Mouse (Mus musculus): ENCODE results near the gene Znfx1.
"Not testable (repeated sequence)": the region's sequence is repeated elsewhere in the genome, so short reads cannot be mapped to it uniquely, and the experiment has no call there.

Znfx1 gene

DNA sequence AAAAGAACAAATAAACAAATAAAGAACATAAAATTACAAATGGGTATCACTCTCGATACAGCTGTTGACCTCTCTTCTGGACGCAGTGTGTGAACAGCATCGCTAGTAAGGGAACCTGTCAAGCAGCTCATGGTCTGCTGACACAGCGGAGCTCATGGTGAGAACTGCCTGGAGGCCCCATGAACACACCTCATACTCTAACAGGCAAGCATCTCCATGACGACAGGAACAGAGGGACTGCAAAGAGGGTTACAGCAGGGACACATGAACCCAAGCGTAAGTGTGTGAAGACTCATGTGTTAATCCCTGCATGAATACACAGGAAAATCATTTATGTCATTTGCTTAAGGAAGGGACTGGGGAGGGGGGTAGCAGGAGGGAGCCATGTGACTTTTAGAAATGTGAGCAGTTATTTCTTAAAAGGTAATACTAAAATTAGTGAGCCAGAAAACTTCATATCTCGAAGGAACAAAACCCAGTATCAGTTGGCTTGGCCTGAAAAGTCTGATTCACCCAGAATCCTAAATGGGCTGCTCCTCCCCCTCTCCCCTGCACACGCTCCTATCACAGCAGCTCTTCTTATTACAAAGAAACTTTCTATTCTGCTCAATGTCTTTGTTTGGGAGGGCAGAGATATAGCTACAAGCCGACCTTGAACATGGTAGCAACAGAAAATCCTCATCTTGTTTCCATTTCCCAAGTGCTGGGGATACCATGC, 9.5 kb downstream of the Znfx1 start:
- DNase-seq (ENCODE audit: low read depth, low spot score): no peak

- no peak for DNase-seq (ENCODE audit: low read depth, low spot score)
Observed at GRCm38 (mm10) chr2:167048698-167049358, 14.0 kb downstream of the Znfx1 start.

GRCm38 (mm10) chr2:167048223-167048622, 14.6 kb downstream of the Znfx1 start:
- DNase-seq (ENCODE audit: low read depth, low spot score): no peak

DNA sequence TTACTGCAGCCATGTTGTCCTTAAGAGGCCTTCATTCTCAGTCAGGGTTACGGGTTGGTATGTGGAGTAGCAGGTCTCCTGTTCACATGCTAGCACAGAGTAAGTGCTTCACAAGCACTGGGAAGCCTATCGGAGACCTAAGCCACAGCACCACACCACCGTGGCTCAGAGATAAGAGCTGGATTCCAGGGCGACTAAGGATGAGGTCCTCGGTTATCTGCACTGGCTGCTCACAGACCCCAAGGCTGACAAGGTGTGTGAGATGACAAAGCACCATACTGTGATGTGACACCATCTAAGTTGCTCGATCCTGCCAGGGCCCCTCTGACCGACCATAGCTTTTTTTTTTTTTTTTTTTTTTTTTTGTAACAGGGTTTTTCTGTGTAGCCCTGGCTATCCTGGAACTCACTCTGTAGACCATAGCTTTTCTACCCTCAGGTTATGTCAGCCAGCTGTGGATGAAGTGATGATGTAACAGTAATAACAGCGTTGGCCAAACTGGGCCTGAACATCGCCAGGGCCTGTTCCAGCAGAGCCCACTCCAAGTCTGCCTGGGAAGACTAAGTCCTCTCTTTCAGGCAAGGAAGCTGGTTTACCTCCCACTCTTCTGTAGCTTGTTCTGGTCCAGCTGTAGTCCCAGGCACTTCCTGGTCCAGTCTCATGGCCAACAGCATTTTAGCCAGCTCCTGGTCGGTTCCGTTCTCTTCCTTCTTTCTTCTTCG, 19.3 kb downstream of the Znfx1 start:
- DNase-seq (ENCODE audit: low read depth, low spot score): no peak

- no peak for DNase-seq (ENCODE audit: low read depth, low spot score)
Observed at GRCm38 (mm10) chr2:167039386-167039785, 23.4 kb downstream of the Znfx1 start.

DNA sequence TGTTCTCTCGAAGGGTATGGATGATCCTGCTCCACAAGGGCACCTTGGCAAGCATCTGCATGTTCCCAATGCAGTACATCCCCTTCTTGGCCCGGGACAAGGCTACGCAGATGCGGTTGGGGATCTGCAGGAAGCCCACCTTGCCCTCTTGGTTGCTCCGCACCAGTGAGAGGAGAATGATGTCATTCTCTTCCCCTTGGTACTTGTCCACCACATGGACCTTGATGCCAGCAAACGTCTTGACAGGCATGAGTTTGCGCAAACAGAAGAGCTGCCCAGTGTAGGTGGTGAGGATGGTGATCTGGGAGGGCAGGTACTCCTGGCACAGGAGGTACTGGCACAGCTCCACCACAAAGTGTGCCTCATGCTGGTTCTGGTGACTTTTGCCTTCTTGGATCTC, 24.1 kb downstream of the Znfx1 start:
- DNase-seq (ENCODE audit: low read depth, low spot score): no peak

GRCm38 (mm10) chr2:167038297-167038696, 24.5 kb downstream of the Znfx1 start:
- DNase-seq (ENCODE audit: low read depth, low spot score): no peak

GRCm38 (mm10) chr2:167037710-167038109, 25.1 kb downstream of the Znfx1 start:
- DNase-seq (ENCODE audit: low read depth, low spot score): no peak

DNA sequence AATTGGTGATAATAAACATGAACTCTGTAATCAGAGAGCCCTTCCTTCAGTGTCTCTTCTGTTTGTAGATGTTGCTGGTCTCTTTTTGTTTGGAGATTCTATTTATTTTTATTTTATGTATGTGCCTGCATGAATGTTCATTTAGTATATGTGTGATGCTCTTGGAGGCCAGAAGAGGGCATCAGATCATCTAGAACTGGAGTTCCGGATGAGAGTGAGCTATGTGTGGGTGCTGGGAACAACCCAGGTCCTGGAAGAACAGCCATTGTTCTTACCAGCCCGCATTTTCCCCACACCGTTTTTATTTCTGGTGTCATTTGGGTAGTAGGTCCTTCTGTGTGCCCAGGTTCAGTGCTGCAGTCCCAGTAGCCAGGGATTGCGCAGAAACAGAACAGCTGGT, 32.3 kb downstream of the Znfx1 start:
- DNase-seq (ENCODE audit: low read depth, low spot score): no peak

DNA sequence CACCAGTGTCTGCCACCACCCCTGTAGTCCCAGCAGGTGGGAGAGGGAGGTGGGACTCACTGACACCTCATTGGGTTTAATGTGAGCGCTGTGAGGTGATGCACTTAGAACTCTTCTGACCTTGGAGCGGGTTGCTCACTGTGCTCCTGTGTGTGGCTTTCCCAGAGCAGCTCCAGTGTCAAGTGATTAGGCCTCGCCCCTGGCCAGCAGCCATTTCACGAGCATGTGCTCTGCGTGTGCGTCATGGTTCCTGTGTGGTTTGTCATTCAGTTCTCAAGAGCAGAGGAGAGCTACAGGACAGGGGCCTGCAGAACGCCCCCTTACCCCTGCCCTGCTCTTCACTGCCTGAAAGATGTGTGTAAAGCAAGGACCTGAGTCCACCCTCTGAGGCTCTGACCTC, 34.3 kb downstream of the Znfx1 start:
- no peak for DNase-seq (ENCODE audit: low read depth, low spot score)

GRCm38 (mm10) chr2:167019396-167019795, 43.4 kb downstream of the Znfx1 start:
- DNase-seq (ENCODE audit: low read depth, low spot score): no peak

DNA sequence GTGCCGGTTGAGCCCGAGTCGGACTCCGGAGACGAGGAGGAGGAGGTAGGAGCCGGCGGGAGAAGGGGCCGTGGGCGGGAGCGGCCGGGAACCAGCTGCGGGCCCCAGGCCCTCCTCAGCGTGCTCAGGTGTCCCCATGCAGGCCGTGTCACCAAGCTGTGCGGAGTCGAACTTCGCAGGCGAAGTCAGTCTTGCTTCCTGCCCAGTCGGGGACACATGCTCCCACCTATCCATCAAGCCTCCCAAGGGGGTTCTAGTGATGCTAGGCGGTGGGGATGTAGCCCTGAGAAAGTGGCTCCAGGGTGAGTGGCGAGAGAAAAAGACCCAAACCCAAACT, 47.5 kb downstream of the Znfx1 start:
- no peak for DNase-seq (ENCODE audit: low read depth, low spot score)

- DNase-seq (ENCODE audit: low read depth, low spot score): peak; percentile 81
Observed at GRCm38 (mm10) chr2:167014702-167015381, 48.0 kb downstream of the Znfx1 start, which contains the start of gene Ddx27. TSS of gene Ddx27 (plus strand) at chr2:167015193.

DNA sequence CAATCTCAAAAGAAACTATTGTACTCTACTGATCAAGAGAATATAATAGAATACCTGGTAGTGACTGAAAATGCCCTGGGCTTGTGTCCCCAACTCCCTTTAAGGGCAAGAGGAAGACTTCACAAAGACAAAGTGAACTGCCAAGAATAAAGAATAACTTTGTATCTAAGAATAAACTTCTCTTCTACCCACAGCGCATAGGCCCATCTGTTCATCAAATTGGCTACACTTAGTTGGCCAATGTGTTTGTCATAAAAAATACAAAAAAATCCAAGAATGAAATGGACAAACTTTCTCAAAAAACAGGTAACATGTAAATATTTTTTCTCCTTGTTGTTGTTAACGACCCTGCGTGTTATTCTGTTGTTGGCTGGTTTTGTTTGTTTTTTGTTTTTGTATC, 52.3 kb downstream of the Znfx1 start:
- DNase-seq (ENCODE audit: low read depth, low spot score): no peak

GRCm38 (mm10) chr2:167009483-167009882, 53.3 kb downstream of the Znfx1 start:
- DNase-seq (ENCODE audit: low read depth, low spot score): no peak

DNA sequence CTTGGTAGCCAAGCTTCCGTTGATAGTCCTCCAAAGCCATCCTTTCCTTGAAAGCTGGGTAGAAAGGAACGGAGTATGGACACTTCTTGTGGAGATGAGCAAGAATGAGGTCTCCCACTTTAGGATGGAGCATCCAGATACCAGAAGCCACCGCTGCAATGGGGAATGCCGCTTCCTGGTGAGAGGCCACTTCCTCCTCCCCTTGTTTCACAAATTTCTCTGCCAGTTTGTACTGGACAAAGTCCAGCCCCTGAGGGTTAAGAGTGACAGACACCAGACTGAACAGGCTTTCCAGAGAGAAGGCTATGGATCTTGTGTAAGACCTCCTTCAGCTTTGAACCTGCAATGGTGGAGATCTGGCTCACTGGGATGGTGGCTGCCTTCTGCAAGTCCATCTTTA, 55.2 kb downstream of the Znfx1 start:
- not testable (repeated sequence) for DNase-seq (ENCODE audit: low read depth, low spot score)

DNA sequence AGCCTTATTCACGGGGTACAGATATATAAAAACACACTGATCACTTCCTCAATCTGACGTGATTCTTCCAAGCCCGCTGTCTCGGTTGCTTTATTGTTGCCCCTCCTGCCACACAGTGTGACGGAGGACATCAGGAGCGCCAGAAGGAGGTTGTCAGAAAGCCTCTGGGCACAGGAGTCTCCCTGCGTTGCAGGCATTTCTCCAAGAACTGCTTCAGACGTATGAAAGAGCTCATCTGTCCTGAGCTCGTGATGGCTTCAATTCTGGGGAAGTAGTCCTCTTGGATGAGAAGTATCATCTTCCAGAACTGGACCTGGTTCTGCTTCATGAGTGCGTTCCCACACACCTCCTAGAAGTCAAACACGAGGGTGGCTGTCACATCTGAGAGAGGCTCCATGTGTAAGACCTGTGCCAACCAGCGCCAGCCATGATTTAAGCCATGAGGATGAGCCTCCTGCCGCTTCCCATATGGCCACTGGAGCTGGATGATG, 55.8 kb downstream of the Znfx1 start:
- DNase-seq (ENCODE audit: low read depth, low spot score): no peak

DNA sequence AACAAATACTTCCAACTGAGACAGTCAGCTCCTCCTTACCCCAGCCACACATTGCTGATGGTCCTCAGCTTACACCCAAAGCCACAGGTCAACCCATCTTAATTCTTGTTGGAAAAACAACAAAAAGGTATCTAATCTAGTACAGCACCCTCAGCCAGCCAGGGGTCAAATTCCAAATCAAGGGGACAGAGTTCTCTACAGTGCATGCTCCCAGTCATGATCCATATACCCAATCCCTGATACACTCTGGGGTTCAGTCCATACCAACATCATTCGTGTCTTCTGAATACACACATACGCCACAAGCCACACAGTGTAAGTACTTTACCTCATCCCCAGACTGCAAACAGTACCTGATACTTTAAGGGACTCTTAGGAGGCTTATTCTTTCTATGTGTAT, 56.5 kb downstream of the Znfx1 start:
- DNase-seq (ENCODE audit: low read depth, low spot score): no peak

DNA sequence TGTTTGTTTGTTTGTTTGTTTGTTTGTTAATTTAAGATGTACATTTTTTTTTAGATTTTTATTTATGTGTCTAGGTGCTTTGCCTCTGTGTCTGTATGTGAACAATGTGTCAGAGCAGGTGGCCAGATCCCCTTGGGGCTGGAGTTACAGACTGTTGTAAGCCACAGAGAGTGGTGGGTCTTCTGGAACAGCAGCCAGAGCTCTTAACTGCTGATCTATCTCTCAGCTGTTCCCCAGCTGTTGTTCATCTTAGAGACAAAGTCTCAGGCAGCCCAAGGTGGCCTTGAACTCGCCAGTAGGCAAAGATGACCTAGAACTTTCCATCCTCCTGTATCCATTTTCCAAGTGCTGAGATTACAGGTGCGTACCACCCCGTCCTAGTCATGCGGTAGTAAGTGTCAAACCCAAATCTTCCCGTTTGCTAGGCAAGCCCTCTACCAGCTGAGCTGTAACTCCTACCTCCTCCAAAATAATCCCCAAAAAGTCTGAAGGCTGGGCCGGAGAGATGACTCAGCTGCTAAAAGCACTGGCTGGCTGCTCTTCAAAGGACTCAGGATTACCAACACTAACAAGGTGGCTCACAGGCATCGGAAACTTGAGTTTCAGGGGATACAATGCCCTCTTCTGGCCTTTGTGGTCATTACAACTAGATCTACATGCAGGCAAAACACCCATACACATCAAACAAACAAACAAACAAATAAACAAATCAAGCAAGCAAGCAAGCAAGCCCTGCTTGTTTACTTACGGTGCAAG, 58.5 kb downstream of the Znfx1 start:
- DNase-seq (ENCODE audit: low read depth, low spot score): no peak

- no peak for DNase-seq (ENCODE audit: low read depth, low spot score)
Observed at GRCm38 (mm10) chr2:167001486-167001885, 61.3 kb downstream of the Znfx1 start.

DNA sequence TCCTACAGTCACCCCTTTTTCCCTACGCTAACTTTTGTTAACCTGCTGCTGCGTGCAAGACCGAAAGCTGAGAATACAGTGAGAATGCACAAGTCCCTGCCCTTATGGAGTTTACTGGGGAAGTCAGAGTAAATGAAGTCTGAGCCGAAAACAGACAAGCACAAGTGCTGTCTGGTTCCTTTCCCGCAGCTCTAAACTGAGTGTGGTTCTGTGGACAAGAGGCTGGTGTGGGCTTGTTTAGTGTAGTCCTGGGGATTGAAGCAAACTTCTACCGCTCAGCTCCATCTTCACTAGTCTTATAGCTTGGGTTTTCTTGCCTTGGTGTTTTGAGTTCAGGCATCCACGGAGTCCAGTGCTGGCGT, 66.3 kb downstream of the Znfx1 start:
- DNase-seq (ENCODE audit: low read depth, low spot score): no peak

Data from brain, embryonic 18.5 days (tissue).